Mouse (Mus musculus) embryonic fibroblast, embryonic 13.5 days (primary cell): ENCODE measurements around the gene Sertad1.

ENCODE experiments used
- CTCF ChIP-seq: IDR thresholded peaks from 2 replicates; pipeline ENCODE4 v1.5.1; 2011; ENCODE audit warnings: mild to moderate bottlenecking, control low read depth, low read length, moderate library complexity, borderline replicate concordance; ENCODE audit not compliant: insufficient read depth
- POLR2A ChIP-seq: IDR thresholded peaks from 2 replicates; pipeline ENCODE4 v1.6.1; 2011; ENCODE audit warnings: low read depth, mild to moderate bottlenecking, control low read depth, low read length, moderate library complexity

- no peak for TF ChIP-seq CTCF
- no peak for TF ChIP-seq POLR2A
These were observed 38.1 kb upstream of the Sertad1 start for GRCm38 (mm10) chr7:27448421-27449206.
